Mouse (Mus musculus): Measurements from ENCODE around the gene Rgl2.

GRCm38 (mm10) chr17:33954646-33955554 is 25.6 kb downstream of the Rgl2 start:
- no peak for TF ChIP-seq TAL1 (IDR thresholded peaks at IDR 0.05; ENCODE audit: low read length)
- TF ChIP-seq GATA1 (IDR thresholded peaks at IDR 0.05; ENCODE audit: low read length): no peak
